Mouse (Mus musculus) midbrain, embryonic 12.5 days (tissue): ENCODE measurements at regions not wholly inside any gene's neighbourhood (a gene's known extent, or its start where the extent isn't known, plus 50 kb on each side); places are given as distances from the start of the nearest gene placed in this dataset.
A peak's percentile ranks its signal among the peaks of the same experiment; 100 is the strongest.

Experiments used
- ATAC-seq: fragments of 200-750 bp; cut with Nextera tagmentation; 2 replicates; pipeline ENCODE4 v1.8.0; 2017; ENCODE audit warnings: low read depth, moderate TSS enrichment, moderate library complexity; ENCODE audit not compliant: low FRiP score
- H3K27ac ChIP-seq: fragments of 300-500 bp; sonication (generic); replicated peaks from 2 replicates; pipeline ENCODE4 v1.5.1; 2016; ENCODE audit warnings: mild to moderate bottlenecking
- H3K27me3 ChIP-seq: fragments of 300-500 bp; sonication (generic); 2 replicates; pipeline ENCODE4 v1.6.1; 2016; ENCODE audit warnings: mild to moderate bottlenecking
- H3K36me3 ChIP-seq: fragments of 300-500 bp; sonication (generic); 2 replicates; pipeline ENCODE4 v1.6.1; 2016
- H3K4me1 ChIP-seq: fragments of 300-500 bp; sonication (generic); 2 replicates; pipeline ENCODE4 v1.6.1; 2016
- H3K4me2 ChIP-seq: fragments of 300-500 bp; sonication (generic); replicated peaks from 2 replicates; pipeline ENCODE4 v1.6.1; 2016; ENCODE audit warnings: mild to moderate bottlenecking, moderate library complexity
- H3K4me3 ChIP-seq: fragments of 300-500 bp; sonication (generic); 2 replicates; pipeline ENCODE4 v1.5.1; 2016; ENCODE audit warnings: mild to moderate bottlenecking
- H3K9ac ChIP-seq: fragments of 300-500 bp; sonication (generic); replicated peaks from 2 replicates; pipeline ENCODE4 v1.6.1; 2016; ENCODE audit warnings: mild to moderate bottlenecking, moderate library complexity
- H3K9me3 ChIP-seq: fragments of 300-500 bp; sonication (generic); 2 replicates; pipeline ENCODE4 v1.6.1; 2016; ENCODE audit warnings: mild to moderate bottlenecking
- WGBS: fragments of 180-500 bp; shearing (Covaris S2); methylation state at CpG from one replicate; pipeline ENCODE4 v1.1.7; 2016; 5-methylcytosine and 5-hydroxymethylcytosine counted together

- H3K9ac ChIP-seq: no peak overlapping the region
- no peak overlapping the region for H3K4me3 ChIP-seq
- no peak overlapping the region for H3K27ac ChIP-seq
- H3K27me3 ChIP-seq: no peaks in the 10 kb centered on the region
- H3K4me1 ChIP-seq: no peaks in the 10 kb centered on the region; the same call in 1 of the 2 replicates
- peak; percentile 80 for ATAC-seq
- no peaks in the 10 kb centered on the region for H3K36me3 ChIP-seq
- 0 out of 2 replicates have a peak overlapping the region, but pooled peaks have one; percentile 11 for H3K4me2 ChIP-seq
- H3K9me3 ChIP-seq: no peaks in the 10 kb centered on the region
- WGBS: 11% methylated on average over 9 of the region's 9 CpGs
Measured at GRCm38 (mm10) chr15:72205950-72206349, 1628.4 kb upstream of the Gm6569 start.

- Histone ChIP-seq H3K36me3 (no peaks in the 10 kb centered on the region), H3K4me1 (no peaks in the 10 kb centered on the region; the same call in 1 of the 2 replicates), H3K4me3 (no peak overlapping the region), H3K9ac (no peak overlapping the region), H3K27me3 (no peaks in the 10 kb centered on the region), H3K9me3 (no peaks in the 10 kb centered on the region), H3K27ac (no peak overlapping the region), H3K4me2 (no peak overlapping the region)
- 92% methylated on average over 4 of the region's 4 CpGs for WGBS
- ATAC-seq: no peak
Measured at GRCm38 (mm10) chr15:72207589-72207988, 1626.8 kb upstream of the Gm6569 start.

- WGBS: 66% methylated on average over 4 of the region's 4 CpGs
- ATAC-seq: no peak
Measured at GRCm38 (mm10) chr15:72208076-72208475, 1626.3 kb upstream of the Gm6569 start.

GRCm38 (mm10) chr15:72208973-72209372, 1625.4 kb upstream of the Gm6569 start:
- WGBS: 96% methylated on average over 7 of the region's 7 CpGs

More at GRCm38 (mm10) chr15:72208076-72208475, 1626.3 kb upstream of the Gm6569 start:
- Histone ChIP-seq H3K4me1 (no peaks in the 10 kb centered on the region; the same call in 1 of the 2 replicates), H3K9ac (no peak overlapping the region), H3K27ac (no peak overlapping the region), H3K4me2 (no peak overlapping the region), H3K4me3 (no peak overlapping the region), H3K36me3 (no peaks in the 10 kb centered on the region), H3K27me3 (no peaks in the 10 kb centered on the region), H3K9me3 (no peaks in the 10 kb centered on the region)

GRCm38 (mm10) chr15:72217731-72218130, 1616.6 kb upstream of the Gm6569 start:
- no peaks in the 10 kb centered on the region for H3K27me3 ChIP-seq
- 81% methylated on average over 5 of the region's 5 CpGs for WGBS
- no peaks in the 10 kb centered on the region for H3K36me3 ChIP-seq
- no peaks in the 10 kb centered on the region for H3K4me1 ChIP-seq
- H3K4me2 ChIP-seq: no peak overlapping the region
- no peaks in the 10 kb centered on the region for H3K9me3 ChIP-seq
- no peak overlapping the region for H3K9ac ChIP-seq
- no peak overlapping the region for H3K27ac ChIP-seq
- no peak for ATAC-seq
- H3K4me3 ChIP-seq: no peak overlapping the region

More at GRCm38 (mm10) chr15:72208973-72209372, 1625.4 kb upstream of the Gm6569 start:
- no peaks in the 10 kb centered on the region for H3K4me1 ChIP-seq
- H3K27ac ChIP-seq: no peak overlapping the region
- no peaks in the 10 kb centered on the region for H3K36me3 ChIP-seq
- ATAC-seq: no peak
- no peaks in the 10 kb centered on the region for H3K9me3 ChIP-seq
- no peak overlapping the region for H3K9ac ChIP-seq
- H3K4me3 ChIP-seq: no peak overlapping the region
- no peaks in the 10 kb centered on the region for H3K27me3 ChIP-seq
- H3K4me2 ChIP-seq: no peak overlapping the region

- Histone ChIP-seq H3K36me3 (no peaks in the 10 kb centered on the region), H3K4me1 (no peaks in the 10 kb centered on the region), H3K27ac (no peak overlapping the region), H3K4me2 (no peak overlapping the region), H3K9ac (no peak overlapping the region), H3K4me3 (no peak overlapping the region), H3K27me3 (no peaks in the 10 kb centered on the region), H3K9me3 (no peaks in the 10 kb centered on the region)
- no peak for ATAC-seq
- WGBS: 82% methylated on average over 7 of the region's 7 CpGs
Measured at GRCm38 (mm10) chr15:72219985-72220384, 1614.4 kb upstream of the Gm6569 start.

- no peak overlapping the region for H3K9ac ChIP-seq
- no peak for ATAC-seq
Measured at GRCm38 (mm10) chr15:72220786-72221185, 1613.6 kb upstream of the Gm6569 start.

GRCm38 (mm10) chr15:72232355-72232754, 1602.0 kb upstream of the Gm6569 start:
- H3K27ac ChIP-seq: no peak overlapping the region
- no peak overlapping the region for H3K4me3 ChIP-seq
- H3K27me3 ChIP-seq: no peaks in the 10 kb centered on the region
- WGBS: 60% methylated on average over 2 of the region's 2 CpGs
- no peak overlapping the region for H3K4me2 ChIP-seq
- no peaks in the 10 kb centered on the region for H3K4me1 ChIP-seq
- ATAC-seq: no peak
- no peak overlapping the region for H3K9ac ChIP-seq
- H3K36me3 ChIP-seq: no peaks in the 10 kb centered on the region
- no peaks in the 10 kb centered on the region for H3K9me3 ChIP-seq

More at GRCm38 (mm10) chr15:72220786-72221185, 1613.6 kb upstream of the Gm6569 start:
- Histone ChIP-seq H3K27ac (no peak overlapping the region), H3K4me3 (no peak overlapping the region), H3K4me1 (no peaks in the 10 kb centered on the region), H3K4me2 (no peak overlapping the region), H3K9me3 (no peaks in the 10 kb centered on the region), H3K36me3 (no peaks in the 10 kb centered on the region), H3K27me3 (no peaks in the 10 kb centered on the region)
- 86% methylated on average over 6 of the region's 6 CpGs for WGBS

- no peaks in the 10 kb centered on the region for H3K4me1 ChIP-seq
- no peak overlapping the region for H3K9ac ChIP-seq
- no peak overlapping the region for H3K4me3 ChIP-seq
- H3K4me2 ChIP-seq: no peak overlapping the region
- no peaks in the 10 kb centered on the region for H3K36me3 ChIP-seq
- no peak for ATAC-seq
- WGBS: 74% methylated on average over 3 of the region's 3 CpGs
- H3K27me3 ChIP-seq: no peaks in the 10 kb centered on the region
- peaks cover 7% of the 10 kb centered on the region for H3K9me3 ChIP-seq
- no peak overlapping the region for H3K27ac ChIP-seq
Measured at GRCm38 (mm10) chr15:72264619-72265018, 1569.7 kb upstream of the Gm6569 start.

- Histone ChIP-seq H3K27ac (no peak overlapping the region), H3K4me1 (0 out of 2 replicates have a peak, but pooled peaks cover 7% of the 10 kb centered on the region), H3K4me2 (no peak overlapping the region), H3K4me3 (no peak overlapping the region), H3K9ac (no peak overlapping the region), H3K36me3 (no peaks in the 10 kb centered on the region), H3K27me3 (no peaks in the 10 kb centered on the region), H3K9me3 (no peaks in the 10 kb centered on the region)
- WGBS: 0% methylated on average over 1 of the region's 1 CpGs
- no peak for ATAC-seq
Measured at GRCm38 (mm10) chr15:72283846-72284245, 1550.5 kb upstream of the Gm6569 start.

GRCm38 (mm10) chr15:72296648-72297047, 1537.7 kb upstream of the Gm6569 start:
- no peak overlapping the region for H3K4me3 ChIP-seq
- ATAC-seq: no peak
- H3K36me3 ChIP-seq: no peaks in the 10 kb centered on the region
- H3K4me1 ChIP-seq: 0 out of 2 replicates have a peak, but pooled peaks cover 2% of the 10 kb centered on the region
- 90% methylated on average over 2 of the region's 2 CpGs for WGBS
- no peak overlapping the region for H3K4me2 ChIP-seq
- no peaks in the 10 kb centered on the region for H3K27me3 ChIP-seq
- H3K9me3 ChIP-seq: no peaks in the 10 kb centered on the region
- no peak overlapping the region for H3K9ac ChIP-seq
- H3K27ac ChIP-seq: no peak overlapping the region

GRCm38 (mm10) chr15:72312417-72312816, 1521.9 kb upstream of the Gm6569 start:
- no peak overlapping the region for H3K4me3 ChIP-seq
- no peak overlapping the region for H3K4me2 ChIP-seq
- no peaks in the 10 kb centered on the region for H3K4me1 ChIP-seq
- no peak for ATAC-seq
- H3K27me3 ChIP-seq: no peaks in the 10 kb centered on the region
- H3K36me3 ChIP-seq: no peaks in the 10 kb centered on the region
- no peaks in the 10 kb centered on the region for H3K9me3 ChIP-seq
- H3K27ac ChIP-seq: no peak overlapping the region
- WGBS: 84% methylated on average over 5 of the region's 5 CpGs
- no peak overlapping the region for H3K9ac ChIP-seq

- no peaks in the 10 kb centered on the region for H3K9me3 ChIP-seq
- H3K9ac ChIP-seq: no peak overlapping the region
- no peak for ATAC-seq
- WGBS: 92% methylated on average over 5 of the region's 5 CpGs
- H3K27me3 ChIP-seq: no peaks in the 10 kb centered on the region
- H3K36me3 ChIP-seq: no peaks in the 10 kb centered on the region
- H3K4me1 ChIP-seq: no peaks in the 10 kb centered on the region
- no peak overlapping the region for H3K4me3 ChIP-seq
- H3K27ac ChIP-seq: no peak overlapping the region
- no peak overlapping the region for H3K4me2 ChIP-seq
Measured at GRCm38 (mm10) chr15:72321528-72321927, 1512.8 kb upstream of the Gm6569 start.
